Mouse (Mus musculus) right cerebral cortex, postnatal 36 days (tissue): ENCODE data around the gene Ppp3r1.

Experiments
- DNase-seq, 2 experiments: peaks; one replicate each; pipeline ENCODE4 v3.0.0; 2022; ENCODE audit warnings: low spot score in 2 of 2, mixed read lengths in 1 of 2

Ppp3r1 gene

DNA sequence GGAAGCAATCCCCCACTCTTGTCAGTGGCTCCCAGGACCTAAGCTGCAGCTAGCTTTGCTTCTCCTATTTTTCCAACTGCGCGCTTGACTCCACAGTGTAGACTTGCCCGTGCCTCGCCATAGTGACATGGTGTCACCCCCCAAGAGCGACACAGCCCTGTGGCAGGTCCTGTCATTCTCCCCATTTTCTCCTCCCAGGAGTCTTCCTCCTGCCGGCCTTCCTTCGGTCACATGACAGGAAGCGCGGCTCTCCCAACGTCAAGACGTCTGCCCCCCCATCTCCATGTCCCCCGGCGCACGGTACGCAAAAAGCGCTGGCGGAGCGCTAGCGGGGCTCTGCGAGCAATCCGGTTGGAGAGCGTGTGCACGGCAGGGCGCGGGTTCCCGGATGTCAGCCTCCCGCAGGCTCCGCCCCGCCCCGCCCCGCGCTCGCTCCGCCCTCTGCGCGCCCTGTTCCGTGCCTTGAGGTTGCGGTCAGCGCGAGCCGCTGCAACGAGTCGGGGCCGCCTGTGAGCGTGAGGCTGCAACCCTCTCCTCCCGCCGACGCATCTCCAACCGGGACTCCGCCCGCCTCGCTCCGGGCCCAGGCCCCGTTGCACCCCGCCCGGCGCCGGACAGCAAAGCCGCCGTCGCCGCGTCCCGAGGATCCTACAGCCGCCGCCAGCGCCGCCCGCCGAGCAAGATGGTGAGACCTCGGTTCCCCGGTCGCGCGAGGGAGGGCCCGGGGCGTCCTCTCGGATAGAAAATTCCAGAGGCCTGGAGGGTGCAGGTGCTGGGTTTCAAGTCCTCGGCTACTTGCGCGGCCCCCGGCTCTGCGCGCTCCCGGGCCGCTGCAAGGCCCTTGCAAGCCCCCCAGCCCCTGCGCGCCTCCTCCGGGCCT, at the start of gene Ppp3r1:
Ppp3r1 (plus strand) TSS at position 406 of the 880 bp plus-strand sequence.
- DNase-seq = peak; percentile 96

DNA sequence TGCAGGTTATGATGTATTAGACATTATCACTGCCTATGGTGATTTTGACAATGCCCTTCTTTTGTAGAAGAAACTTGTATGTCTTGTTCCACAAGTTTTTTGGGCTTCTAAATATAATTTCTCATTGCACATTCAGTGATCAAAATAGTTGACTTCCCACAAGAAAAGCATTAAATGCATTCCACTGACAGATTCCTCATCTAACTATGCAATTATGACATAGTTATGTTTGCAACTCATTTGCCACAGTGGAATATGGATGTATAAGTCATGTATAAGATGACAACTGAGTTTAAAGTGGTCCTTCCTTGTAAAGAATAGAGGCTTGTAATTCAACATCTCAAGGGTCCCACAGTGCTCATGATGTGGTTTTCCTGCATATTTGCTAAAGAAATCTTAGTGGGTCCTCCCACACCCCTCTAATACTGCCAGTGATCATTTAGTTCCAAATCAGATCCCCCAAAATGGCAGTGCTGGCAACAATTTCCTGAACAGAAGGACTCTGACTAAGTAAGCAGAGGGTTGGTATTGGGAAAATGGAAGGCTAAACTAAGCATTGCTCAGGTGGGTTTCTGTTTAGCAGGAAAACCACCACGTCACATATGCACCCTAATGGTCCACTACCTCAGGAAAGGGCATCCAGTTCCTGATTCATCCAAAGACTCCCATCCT, 46.5 kb upstream of the Ppp3r1 start:
- no peak for DNase-seq

DNA sequence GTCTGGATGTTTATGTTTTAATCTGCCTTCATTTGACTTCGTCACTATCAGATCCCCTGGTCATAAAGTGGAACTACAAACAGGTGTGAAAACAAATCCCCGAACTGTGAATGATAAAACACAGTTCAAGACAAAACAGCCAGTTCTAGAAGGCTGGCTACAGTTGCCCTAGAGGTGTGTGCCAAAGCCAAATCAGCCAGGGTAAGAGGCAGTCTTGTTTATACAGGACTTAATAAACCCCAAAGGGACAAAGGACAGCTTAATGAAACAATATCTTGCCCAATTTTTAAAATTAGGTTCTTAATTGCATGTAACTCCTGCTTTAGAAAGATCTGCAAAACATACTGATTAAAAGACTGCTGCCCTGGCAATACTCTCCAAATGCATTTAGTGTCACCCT, 32.6 kb upstream of the Ppp3r1 start:
- DNase-seq = no peak

DNA sequence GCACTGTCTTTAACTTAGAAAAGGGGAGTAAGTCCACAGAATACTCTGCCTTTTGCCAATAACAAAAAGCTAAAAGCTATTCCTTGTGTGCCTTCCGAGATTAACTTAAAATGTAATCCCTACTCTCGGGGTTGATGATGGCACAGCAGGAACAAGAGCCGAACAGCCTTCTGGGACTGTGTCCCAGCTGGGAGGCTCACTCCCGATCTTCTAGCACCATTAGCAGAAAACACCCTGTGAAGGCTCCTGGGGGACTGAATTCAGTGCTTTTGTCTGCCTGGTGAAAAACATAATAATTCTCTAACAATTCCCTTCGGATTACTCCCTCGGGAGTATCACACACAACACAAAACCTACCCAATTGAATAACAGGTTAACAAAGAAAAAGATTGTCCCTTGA, 23.4 kb upstream of the Ppp3r1 start:
- DNase-seq = no peak

DNA sequence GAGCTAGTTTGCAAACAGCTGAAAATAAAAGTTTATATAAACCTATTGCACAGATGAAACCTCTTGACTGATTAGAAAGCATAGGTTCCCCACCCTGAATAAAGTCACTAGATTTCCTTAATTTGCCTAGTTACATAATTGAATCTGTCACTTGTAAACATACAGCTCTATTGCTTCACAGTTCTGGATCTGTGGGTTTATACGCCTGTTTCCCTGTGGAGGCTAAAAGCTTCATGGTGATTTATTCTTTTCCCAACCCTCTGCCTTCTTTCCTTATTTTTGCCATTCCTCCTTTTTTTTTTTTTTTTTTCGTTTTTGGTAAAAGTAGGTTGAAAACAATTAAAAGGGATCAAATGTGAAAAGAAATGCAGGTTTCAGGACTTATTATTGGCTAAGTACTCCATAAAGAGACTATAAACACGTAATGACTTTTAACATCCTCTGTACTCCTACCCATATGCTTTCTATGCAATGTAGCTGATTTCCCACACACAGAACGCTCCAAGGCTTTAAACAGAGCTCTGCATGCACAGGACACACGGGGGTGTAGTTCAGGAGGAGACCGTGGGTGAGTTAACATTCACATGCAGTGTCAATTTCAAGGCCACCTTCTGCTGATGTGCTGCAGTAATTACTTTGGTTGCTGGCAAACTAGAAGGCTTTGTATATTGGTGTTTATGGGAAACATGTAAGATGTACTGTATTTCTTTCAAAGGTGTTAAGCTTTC, 20.6 kb upstream of the Ppp3r1 start:
- DNase-seq = peak; percentile 17 to 34

DNA sequence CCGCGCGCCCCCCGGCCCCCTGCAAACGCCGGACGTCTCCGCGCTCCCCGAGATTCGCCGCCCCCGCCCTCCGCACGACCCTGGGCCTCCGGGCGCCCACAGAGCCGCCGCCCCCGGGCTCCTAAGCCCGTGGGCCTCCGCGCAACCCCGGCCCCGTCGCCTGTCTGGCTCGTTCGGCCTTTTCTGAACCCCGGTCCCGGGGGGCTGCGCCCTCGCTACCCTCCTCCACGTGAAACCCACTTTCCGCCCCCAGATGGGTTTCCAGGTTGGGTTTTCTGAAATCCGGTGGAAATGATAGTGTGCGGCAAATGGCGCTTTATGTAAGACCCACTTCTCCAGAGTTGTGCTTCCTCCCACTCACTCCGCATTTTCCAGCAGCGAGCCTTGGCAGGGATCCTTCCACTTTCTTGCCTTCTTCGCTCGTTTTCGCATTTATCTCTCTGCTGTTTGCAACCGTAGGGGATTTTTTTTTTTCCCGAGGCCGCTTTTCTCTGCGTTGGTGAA, 727 bp downstream of the Ppp3r1 start:
- peak; percentile 66 for DNase-seq

DNA sequence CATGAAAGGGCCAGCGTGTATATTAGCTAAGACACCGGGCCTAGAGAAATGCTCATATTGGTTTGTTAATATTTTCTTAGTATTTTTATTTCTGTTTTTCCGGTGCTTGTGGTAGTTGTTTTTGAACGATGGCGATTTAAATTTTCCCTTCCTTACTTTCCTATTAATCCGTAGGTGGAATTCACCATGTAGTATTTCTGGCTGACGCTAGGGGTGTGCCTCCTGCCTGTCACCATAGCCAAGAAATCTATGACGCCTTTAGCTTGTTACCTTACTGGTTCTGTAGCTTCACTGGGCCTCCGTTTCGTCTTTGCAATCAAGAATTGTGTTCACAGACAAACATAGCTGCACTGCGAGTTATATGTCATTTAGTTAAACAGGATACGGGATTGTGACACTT, 1.2 kb downstream of the Ppp3r1 start:
- peak; percentile 17 to 44 for DNase-seq

DNA sequence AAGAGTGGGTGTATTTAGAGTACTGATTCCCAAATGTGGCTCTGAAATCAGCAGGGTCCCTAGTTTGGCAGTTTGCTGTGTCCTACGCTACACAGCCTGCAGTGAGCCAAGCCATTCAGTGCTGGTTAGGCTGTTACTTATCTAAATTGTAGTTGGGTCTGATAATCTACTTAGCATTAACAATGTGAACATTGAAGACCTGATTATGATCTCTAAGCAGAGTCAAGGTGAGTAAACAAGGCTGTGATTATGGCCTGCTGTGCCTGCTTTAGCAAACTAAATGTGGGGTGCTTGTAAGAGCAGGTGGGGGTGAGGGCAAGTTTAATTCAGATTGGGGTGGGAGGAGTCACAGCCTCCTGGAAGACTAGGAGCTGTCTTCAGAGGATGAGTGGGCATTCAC, 4.9 kb downstream of the Ppp3r1 start:
- DNase-seq = no peak

DNA sequence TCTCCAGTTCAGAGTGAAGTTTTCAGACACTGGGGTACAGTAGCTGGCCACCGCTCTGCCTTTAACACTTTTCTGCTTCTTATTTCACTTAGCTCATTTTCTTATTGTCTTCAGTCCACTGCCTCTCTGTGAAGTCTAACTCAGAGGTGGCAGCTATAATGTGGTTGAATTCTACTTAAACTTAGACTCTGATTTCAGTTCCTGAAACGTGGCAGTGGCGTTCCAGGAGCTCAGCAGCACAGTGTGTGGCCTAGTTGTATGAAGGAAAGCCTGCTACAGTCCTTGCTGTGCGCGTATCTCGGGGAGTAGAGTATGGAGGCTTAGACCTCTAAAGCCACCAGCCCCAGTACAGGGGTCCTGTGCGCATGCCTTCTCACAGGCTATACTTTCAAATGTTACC, 7.6 kb downstream of the Ppp3r1 start:
- no peak for DNase-seq

DNA sequence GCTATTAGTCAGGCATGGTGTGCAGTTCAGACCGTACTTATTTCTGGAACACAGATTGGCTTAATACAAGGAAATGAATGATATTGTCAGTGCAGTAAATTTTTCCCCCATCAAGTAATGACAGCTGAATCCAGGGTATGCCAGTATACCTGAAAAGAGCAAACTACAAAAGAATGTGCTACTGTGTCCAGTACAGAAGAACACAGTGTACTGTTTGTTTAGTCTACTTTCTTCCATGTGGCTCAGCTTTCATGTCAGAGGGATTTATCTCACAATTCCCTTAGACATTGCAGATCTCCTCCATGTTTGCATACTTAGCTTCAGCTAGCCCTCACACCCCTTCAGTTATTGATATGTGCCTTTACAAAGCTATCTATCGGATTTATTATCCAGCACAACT, 10.2 kb downstream of the Ppp3r1 start:
- no peak for DNase-seq

DNA sequence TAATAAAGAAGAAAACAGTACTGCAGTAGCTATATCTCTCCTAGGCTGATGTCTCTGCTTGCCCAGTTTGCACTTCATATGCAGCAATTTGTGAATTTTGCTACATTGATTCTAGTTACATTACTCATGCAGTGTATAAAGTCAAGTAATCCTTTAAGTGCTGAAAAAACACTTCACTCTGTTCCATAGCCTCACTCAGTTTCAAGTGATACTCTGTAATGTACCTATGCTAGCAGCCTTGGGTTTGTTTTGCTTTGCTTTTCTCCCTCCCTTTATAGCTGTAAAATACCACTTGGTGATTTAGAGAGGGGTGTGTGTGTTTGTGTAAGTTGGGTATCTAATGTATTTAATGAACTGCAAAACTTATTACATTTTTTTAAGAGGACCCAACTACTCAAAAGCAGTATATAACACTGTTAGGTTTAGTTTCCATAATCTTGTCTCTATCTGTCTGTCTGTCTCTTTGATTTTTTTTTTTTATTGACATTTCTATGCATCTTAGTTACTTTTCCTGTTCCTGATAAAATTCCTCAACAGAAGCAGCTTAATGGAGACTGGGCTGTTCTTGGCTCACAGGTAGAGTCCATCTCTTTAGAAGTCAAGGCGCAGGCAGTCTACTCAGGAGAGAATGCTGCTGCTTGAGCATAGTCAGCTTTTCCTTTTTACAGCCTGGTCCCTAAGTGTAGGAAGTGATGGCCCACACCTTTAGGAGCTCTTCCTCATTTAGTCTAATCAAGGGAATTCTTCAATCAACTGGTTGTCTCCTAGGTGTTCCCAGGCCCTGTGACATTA, 12.1 kb downstream of the Ppp3r1 start:
- DNase-seq = no peak

DNA sequence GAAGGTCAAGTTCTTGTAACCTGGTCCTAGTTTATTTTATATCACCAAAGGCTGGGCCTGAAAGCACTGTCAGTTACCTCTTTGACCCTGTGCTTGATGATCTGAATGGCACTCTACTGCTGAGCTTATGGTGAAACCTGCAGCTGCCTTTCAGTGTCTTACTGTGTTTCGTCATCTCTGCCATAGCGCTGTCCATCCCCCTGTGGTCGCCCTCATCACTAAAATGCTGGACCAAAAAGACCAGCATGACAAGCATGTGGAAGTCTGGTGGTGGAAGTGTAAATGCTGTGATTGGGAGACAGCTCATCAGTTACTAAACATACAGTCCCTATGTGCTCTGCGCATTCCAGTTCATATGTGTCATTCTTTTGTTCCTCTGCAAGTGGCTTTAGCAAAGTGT, 13.2 kb downstream of the Ppp3r1 start:
- DNase-seq = no peak

DNA sequence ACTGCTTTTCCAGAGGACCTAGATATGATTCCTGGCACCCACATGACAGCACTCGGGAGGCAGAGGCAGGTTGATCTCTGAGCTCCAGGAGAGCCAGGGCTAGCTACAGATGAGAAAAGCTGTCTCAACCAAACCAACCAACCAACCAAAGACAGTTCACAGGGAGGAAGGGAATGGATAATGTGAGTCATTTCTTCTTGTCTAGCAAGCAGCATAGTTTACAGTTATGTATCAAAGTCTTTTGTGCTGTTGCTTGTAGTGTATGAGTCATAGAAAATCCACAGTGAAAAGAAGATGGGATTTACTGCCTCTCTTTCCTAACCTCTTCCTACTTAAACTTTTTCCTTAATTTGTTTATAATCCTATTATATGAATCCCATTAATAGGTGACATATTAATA, 17.6 kb downstream of the Ppp3r1 start:
- DNase-seq = no peak

DNA sequence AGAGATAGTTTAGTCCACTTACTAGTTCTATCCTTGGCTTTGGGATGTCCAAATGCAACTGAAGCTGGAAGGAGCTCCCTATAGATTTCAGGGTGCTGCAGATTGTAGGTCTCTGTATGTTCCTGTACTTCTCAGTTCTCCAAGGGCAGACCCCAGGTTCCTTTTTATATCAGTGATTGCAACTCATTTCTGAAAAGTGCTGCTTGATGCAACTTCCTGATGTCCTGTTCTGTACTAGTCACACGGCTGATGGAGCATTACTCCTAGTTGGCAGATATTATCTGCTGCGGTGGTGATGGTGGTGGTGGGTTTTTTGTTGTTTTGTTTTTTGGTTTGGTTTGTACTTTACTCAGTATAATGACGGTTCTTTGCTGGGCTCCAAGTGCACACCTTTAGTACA, 21.7 kb downstream of the Ppp3r1 start:
- no peak for DNase-seq

DNA sequence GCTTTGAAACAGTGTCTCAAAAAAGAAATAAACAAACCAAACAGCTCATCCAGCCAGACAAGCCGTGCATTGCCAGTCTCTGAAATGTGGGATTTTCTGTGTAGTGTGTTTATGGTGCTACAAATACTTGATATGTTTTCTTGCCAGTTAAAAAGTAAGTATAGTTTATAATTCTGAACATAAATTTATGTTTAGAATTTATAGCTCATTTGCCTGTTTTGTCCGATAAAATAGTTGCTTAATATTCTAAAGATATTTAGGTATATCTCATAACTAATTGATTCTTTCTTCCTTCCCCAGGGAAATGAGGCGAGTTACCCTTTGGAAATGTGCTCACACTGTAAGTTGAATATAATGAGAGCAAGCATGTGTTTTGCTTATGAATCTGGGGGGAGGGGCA, 22.7 kb downstream of the Ppp3r1 start, which contains the start of gene Wdr92:
Wdr92 (plus strand) TSS at position 301 of the 400 bp plus-strand sequence.
- DNase-seq = no peak

DNA sequence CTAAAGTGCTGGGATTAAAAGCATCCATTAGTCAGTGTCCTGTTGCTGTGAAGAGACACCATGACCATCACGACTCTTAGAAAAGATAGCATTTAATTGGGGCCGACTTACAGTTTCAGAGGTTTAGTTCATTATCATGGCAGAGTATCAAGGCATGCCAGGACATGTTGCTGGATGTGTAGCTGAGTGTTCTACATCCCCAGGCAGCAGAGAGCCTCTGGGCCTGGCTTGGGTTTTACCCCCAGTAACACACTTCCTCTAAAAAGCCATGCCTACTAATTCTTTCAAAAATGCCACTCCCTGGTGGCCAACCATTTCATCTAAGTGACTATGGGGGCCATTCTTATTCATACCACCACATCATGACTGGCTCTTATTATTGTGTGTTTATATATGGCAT, 24.1 kb downstream of the Ppp3r1 start:
- DNase-seq = no peak

DNA sequence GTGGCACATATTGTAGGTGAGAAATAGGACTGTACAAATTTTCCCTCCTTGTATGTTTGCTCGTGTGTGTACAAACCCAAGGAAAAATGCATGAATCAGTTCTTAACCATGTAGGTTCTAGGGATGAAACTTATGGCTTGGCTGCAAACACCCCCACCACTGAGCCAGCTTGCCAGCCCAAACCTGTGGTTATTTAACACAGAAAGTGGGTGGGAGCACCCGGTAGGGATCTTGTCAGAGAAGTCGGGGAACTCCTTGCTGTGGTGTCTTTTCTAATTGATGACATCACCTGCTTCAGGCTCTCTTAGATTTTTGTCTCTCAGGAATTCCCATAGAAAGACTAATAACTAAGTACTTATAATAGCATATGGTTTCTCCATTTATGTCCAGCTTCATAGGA, 28.6 kb downstream of the Ppp3r1 start:
- DNase-seq = no peak

DNA sequence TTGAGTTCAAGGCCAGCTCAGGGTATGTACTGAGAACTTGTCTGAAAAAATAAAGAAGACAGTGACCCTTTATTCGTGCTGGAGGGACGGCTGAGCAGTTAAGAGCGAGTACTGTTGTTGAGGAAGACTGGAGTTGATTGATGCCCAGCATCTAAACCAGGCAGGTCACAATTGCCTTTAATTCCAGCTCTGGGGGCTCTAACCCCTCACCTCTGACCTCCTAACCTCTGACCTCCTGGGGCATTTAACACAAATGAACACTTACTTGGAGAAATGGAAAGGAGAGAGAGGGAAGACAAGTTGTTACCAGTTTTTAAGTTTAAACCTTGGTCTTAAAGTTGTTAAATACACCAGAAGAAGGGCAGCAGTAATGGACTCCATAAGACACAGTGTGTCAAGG, 29.7 kb downstream of the Ppp3r1 start:
- DNase-seq = no peak

DNA sequence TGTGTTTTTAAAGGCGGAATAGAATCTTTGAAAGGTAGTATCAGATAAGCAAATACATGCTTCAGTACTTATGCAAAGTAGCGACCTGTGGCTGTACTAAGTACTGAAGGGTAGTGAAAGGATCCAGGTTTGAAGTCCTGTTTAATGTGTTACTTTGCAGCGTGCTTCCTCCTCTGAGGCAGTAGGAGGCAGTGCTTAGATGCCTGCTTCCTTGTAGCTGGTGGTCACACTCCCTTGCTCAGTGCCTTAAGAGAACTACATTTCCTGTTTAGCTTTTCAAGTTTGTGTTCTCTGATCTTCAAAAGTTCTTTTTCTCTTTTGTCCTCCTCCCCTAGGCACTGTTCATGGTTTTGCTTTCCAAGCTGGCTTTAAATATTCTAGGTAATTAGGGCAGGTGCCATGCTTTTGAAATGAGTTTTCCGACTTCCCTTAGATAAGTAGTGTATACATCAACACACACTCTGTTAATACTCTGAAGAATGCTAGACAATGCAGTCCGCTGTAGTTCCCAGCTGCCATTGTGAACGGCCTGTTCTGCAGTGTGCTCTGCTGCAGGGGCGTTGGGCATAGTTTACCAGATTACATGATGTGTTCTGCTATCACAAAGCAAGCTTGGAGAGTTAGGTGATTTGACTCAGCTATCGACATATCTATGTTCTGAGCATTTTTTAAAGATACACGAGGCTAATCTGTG, 33.2 kb downstream of the Ppp3r1 start:
- DNase-seq = no peak

DNA sequence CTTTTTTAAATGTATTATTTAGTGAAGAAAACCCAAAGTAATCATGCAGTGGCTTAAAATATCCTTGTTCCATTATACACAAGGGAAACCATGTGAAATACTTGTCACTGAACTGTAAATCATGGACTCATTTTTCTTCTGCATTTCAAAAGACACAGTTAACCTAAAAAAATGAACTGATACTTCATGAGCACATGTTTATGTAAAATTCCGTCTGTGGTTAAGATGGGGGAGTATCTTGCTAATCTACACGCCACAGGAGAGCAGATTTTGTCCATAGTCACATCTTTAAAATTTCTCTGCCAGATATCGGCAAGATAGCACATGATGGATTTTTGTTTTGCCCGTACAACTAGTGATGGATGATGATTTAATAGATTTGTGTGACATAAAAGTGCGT, 40.1 kb downstream of the Ppp3r1 start:
- no peak for DNase-seq
